Mouse (Mus musculus): ENCODE results near the gene 1110004F10Rik.
"Not testable (repeated sequence)": the region's sequence is repeated elsewhere in the genome, so short reads cannot be mapped to it uniquely, and the experiment has no call there.

Gene 1110004F10Rik

GRCm38 (mm10) chr7:116039196-116039537, at the start of gene 1110004F10Rik:
1110004F10Rik (plus strand) TSS chr7:116039397.
- in situ Hi-C loops (cut with MboI, MseI) = loop anchor here (25.0 kb wide), 2 partner anchors 302 to 1127 kb away; no protein-coding TSS in a partner anchor

- in situ Hi-C loops (cut with MboI, MseI) = no loop called here
Observed at GRCm38 (mm10) chr7:116002726-116003125, 36.5 kb upstream of the 1110004F10Rik start.

GRCm38 (mm10) chr7:116029991-116030390, 9.2 kb upstream of the 1110004F10Rik start:
- in situ Hi-C loops (cut with MboI, MseI) = loop anchor here (5.0 to 25.0 kb wide), 3 partner anchors 293 to 1118 kb away; no protein-coding TSS in a partner anchor

GRCm38 (mm10) chr7:116030597-116031387, 8.4 kb upstream of the 1110004F10Rik start:
- in situ Hi-C loops (cut with MboI, MseI) = loop anchor here (5.0 to 25.0 kb wide), 3 partner anchors 293 to 1118 kb away; no protein-coding TSS in a partner anchor

GRCm38 (mm10) chr7:116031388-116031717, 7.8 kb upstream of the 1110004F10Rik start:
- in situ Hi-C loops (cut with MboI, MseI) = loop anchor here (5.0 to 25.0 kb wide), 3 partner anchors 294 to 1119 kb away; no protein-coding TSS in a partner anchor

DNA sequence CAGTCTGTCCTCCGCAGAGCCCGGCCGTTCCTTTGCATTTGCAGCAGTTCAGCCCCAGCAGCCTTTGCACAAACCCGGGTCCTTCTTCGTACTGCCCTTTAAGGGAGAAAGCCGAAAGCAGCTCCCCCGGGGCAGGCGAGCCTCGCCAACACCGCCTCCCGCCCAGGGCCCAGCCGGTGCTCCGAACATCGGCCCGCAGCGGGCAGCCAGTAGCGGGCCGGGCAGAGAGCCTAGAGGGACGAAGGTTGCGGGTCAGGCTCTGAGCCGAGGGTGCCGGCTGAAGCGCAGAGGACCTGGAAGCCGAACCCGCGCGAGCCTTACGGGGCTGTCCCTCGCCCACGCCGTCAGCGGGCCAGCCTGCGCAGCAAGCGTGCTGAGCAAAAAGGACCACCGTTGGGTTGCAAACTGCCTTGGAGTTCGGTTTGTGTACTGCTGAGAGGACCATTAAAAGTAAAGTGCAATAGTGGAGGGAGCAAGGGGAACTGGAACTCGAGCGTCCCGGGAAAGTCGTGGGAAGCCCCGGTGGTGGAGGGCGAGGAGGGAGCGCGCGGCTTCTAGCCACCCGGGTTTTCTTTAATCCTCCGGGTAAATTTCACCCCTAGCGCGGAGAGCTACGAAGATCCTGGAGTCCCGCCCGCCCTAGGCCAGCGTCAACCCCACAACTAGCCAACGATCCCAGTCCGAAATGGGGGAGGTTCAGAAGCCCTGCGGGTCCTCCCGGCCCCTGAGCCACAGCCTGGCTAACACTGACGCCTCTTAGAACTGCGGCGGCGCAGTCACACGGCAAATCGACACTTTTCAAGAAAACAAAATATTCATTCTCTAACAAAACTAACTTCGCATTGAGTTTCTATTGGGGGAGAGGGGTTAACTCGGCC, 7.2 kb upstream of the 1110004F10Rik start:
- in situ Hi-C loops (cut with MboI, MseI) = loop anchor here (5.0 to 25.0 kb wide), 3 partner anchors 295 to 1120 kb away; no protein-coding TSS in a partner anchor

- in situ Hi-C loops (cut with MboI, MseI) = loop anchor here (5.0 to 25.0 kb wide), 3 partner anchors 295 to 1120 kb away; no protein-coding TSS in a partner anchor
Observed at GRCm38 (mm10) chr7:116032596-116033307, 6.4 kb upstream of the 1110004F10Rik start.

DNA sequence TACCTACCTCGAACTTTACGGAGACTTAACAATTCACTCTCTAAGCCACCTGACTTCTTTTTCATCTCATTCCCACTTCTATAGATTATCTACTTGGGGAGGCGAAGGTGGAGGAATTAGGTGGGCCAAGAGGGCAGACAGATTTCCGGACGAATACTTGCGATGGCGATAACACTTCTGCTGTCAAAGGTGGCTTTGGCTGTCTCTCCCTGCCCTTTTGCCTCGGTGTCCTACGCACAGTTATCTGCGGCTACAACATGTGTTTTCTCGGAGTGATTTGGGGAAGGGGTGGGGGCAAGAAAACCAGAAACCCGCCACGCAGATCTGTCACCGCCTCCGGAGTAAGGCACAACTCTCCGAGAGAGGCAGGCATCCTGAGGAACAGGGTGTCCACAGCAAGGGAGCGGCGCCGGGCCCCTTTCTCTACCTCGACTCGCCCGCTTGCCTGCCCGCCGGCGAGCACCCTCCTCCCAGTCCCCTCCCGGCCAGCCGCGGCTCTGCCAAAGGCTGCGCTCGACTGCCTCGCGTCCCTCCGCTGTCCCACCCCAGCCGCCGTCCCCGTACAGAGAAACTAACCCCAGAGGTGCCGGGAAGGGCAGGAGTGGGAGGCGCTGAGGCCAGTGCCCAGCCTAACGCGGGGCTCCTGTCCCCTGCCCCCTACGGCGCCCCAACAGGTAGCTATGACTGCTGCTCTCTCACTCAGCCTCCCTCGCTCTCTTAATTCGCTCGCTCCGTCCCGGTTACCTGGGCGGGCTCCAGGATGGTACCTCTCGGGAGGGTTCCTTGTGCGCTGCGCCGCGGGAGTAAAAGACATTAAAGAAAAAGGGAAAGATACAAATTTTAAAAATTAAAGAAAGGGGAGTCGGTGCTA, 5.6 kb upstream of the 1110004F10Rik start:
- in situ Hi-C loops (cut with MboI, MseI) = loop anchor here (5.0 to 25.0 kb wide), 3 partner anchors 296 to 1121 kb away; no protein-coding TSS in a partner anchor

DNA sequence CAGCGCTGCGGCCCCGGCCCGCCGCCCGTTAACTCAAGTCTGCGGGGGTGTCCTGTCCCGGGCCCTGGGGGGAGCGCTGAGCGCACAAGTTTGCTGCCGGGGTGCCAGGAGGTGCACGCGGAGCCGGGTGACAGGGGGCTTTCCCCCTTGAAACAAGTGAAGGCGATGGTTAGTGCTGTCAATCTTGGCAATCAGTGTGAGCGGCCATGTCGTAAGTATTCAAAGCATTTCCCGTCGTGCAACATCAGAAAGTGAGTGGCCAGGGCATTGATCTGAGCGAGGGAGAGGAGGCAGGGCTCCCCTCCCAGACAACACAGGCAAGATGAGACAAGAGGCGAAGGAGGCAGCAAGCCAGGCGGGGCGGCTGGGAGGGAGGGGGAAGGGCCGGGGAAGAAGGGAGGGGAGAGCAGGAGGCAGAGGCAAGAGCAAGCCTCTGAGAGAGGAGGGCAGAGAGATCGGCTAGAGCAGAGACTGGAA, 4.9 kb upstream of the 1110004F10Rik start:
- in situ Hi-C loops (cut with MboI, MseI) = loop anchor here (5.0 to 25.0 kb wide), 3 partner anchors 297 to 1122 kb away; no protein-coding TSS in a partner anchor

GRCm38 (mm10) chr7:116035504-116035903, 3.7 kb upstream of the 1110004F10Rik start:
- in situ Hi-C loops (cut with MboI, MseI) = loop anchor here (25.0 kb wide), 2 partner anchors 298 to 1123 kb away; no protein-coding TSS in a partner anchor

DNA sequence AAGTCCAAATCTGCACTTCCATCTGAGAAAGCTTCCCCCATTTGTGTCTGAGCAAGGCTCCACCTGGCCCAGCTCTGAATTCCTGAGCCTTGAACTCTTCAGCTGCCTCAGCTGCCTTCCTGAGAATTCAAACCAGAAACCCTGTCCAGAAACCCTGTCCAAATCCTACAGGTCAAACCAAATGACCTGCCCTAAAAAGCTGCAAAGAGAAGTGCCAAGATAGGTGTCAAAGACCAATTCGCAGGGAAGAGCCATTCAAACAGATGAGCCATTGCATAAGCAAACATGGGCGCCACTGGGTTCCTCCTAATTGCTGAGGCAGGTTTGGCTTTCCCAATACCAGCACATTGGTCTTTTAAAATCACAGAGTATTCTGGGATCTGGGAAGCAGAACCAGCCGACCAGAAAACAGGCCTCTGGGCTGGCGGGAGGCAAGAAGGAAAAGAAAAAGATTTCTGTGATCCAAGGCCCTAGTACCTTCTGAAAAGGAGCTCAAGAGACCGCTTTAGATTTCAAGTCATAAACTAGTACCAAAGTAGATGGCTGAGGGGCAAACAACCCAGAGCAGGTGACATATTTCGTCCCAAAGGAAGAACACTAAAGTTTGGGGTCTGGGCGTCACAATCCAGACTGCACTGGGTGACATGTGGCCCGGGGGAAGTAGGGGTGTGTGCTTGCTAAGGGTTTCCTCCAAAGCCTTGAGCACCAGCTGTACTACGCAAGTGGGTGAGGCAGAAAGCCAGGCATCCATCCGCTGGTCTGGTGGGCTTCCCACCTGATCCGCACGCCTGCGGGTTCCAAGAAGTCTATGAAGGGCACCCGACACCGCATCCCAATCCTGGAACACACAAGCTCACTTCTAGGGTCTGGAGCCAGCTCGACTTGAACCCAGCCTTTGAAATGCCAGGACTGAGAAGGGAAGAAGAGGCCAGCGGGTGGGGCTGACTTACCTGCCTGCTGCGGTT, 2.3 kb upstream of the 1110004F10Rik start:
- in situ Hi-C loops (cut with MboI, MseI) = loop anchor here (25.0 kb wide), 2 partner anchors 300 to 1125 kb away; no protein-coding TSS in a partner anchor

DNA sequence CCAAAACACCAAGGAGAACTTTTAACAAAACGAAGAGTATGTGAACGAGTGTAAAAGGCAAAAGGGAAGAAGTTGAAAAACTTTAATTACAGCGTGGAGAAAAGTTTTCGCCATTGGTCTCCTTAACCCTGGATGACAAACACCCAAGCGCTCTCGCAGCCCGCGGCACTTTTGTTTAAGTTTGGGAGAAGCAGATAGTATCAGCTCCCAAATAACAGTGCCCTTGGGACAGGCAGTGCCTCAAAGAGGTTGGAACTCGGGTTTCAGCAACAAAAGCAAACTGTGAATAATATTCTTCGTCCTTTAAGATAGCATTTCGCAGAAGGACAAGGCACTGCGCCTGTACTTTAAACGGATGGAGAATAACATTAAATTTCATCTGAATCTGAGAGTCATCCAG, 1.2 kb upstream of the 1110004F10Rik start:
- in situ Hi-C loops (cut with MboI, MseI) = loop anchor here (25.0 kb wide), 2 partner anchors 301 to 1126 kb away; no protein-coding TSS in a partner anchor

- in situ Hi-C loops (cut with MboI, MseI) = loop anchor here (25.0 kb wide), 2 partner anchors 301 to 1126 kb away; no protein-coding TSS in a partner anchor
Observed at GRCm38 (mm10) chr7:116038511-116038910, 686 bp upstream of the 1110004F10Rik start, which contains the start of gene Sox6. Sox6 (minus strand) TSS chr7:116038796.

- in situ Hi-C loops (cut with MboI, MseI) = loop anchor here (25.0 kb wide), 2 partner anchors 303 to 1128 kb away; no protein-coding TSS in a partner anchor
Observed at GRCm38 (mm10) chr7:116039538-116040466, 605 bp downstream of the 1110004F10Rik start.

DNA sequence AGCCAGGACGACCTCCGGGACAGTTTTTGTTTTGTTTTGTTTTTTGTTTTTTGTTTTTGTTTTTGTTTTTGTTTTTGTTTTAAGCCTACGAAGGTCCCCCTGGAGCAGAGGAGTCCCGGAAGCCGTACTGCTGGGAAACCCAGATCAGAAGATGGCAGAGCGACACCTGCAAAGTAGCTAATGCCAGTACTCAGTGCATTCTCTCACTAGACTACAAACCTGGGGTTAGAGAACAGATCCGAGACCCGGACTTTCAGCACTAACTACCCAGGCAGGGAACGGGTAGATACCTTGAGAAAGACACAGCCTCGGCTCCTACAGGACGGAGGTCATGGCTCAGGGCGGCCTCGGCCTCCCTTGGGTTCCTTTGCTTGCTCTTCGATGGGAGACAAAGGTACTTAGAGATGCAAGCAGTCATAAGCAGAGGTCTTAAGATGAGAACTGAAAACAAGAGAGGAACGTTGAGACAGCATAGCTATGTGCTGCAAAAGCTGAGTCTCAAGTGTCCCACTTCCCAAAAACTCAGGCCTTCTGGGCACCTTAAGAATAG, 1.3 kb downstream of the 1110004F10Rik start:
- in situ Hi-C loops (cut with MboI, MseI) = loop anchor here (25.0 kb wide), 2 partner anchors 303 to 1128 kb away; no protein-coding TSS in a partner anchor

GRCm38 (mm10) chr7:116060739-116061138, 21.5 kb downstream of the 1110004F10Rik start:
- in situ Hi-C loops (cut with MboI, MseI) = no loop called here

DNA sequence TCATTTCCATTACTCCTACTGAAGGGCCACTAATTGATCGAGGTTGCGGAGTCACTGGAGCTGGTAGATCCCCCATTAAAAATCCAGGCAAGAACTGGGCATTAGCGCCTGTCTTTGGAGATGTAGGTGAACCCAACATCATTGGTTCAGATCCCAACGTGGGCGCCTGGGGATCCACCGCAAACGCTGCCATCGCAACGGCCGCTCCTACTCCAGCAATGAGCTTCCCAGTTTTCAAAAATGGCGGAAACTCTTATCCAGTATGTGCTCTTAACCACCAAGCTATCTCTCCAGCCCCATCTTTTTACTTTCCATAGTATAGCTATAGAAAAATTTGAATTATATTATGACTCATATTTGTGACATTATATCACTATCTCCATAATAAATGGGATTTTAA, 45.2 kb downstream of the 1110004F10Rik start, which contains the start of gene Gm4353:
Gene Gm4353, minus strand, starts transcription at position 270 of the 400 bp plus-strand sequence.
- in situ Hi-C loops (cut with MboI, MseI) = not testable (repeated sequence)

All from T-helper 1 cell (primary cell).